Mouse (Mus musculus) cerebellum, adult 18-20 months (tissue): Measurements from ENCODE around the gene Plekhg1.

Source experiments
- DNase-seq, 2 experiments: peaks; one replicate each; pipeline ENCODE4 v3.0.0; 2021

Gene Plekhg1

GRCm38 (mm10) chr10:3972981-3973588, 232.9 kb downstream of the Plekhg1 start, which contains the start of gene Mthfd1l:
Mthfd1l (plus strand) TSS chr10:3973118.
- peak; percentile 90 to 92 for DNase-seq

GRCm38 (mm10) chr10:3973589-3974070, 233.5 kb downstream of the Plekhg1 start:
- DNase-seq: peak; percentile 92 to 94

GRCm38 (mm10) chr10:3974380-3974779, 234.2 kb downstream of the Plekhg1 start:
- DNase-seq: no peak

GRCm38 (mm10) chr10:3975898-3976622, 235.9 kb downstream of the Plekhg1 start:
- DNase-seq: no peak

GRCm38 (mm10) chr10:3976623-3977010, 236.5 kb downstream of the Plekhg1 start:
- peak in 1 of 2 experiments; percentile 31 for DNase-seq

GRCm38 (mm10) chr10:3978326-3978725, 238.2 kb downstream of the Plekhg1 start:
- DNase-seq: peak in 1 of 2 experiments; percentile 43

- peak; percentile 93 to 96 for DNase-seq
Measured at GRCm38 (mm10) chr10:3978792-3979488, 238.8 kb downstream of the Plekhg1 start.

- DNase-seq: no peak
Measured at GRCm38 (mm10) chr10:3980231-3980630, 240.1 kb downstream of the Plekhg1 start.

- DNase-seq: no peak
Measured at GRCm38 (mm10) chr10:3990295-3990883, 250.2 kb downstream of the Plekhg1 start.

GRCm38 (mm10) chr10:3993365-3994102, 253.4 kb downstream of the Plekhg1 start:
- DNase-seq: no peak

- DNase-seq: no peak
Measured at GRCm38 (mm10) chr10:3995277-3995676, 255.1 kb downstream of the Plekhg1 start.

GRCm38 (mm10) chr10:3996170-3996876, 256.2 kb downstream of the Plekhg1 start:
- peak; percentile 65 to 71 for DNase-seq

GRCm38 (mm10) chr10:3997851-3998426, 257.8 kb downstream of the Plekhg1 start:
- no peak for DNase-seq

GRCm38 (mm10) chr10:4002711-4003110, 262.5 kb downstream of the Plekhg1 start:
- no peak for DNase-seq

- no peak for DNase-seq
Measured at GRCm38 (mm10) chr10:4005191-4005590, 265.0 kb downstream of the Plekhg1 start.

- no peak for DNase-seq
Measured at GRCm38 (mm10) chr10:4006296-4007015, 266.3 kb downstream of the Plekhg1 start.
